Mouse (Mus musculus): ENCODE data around the gene 4930452B06Rik.

- TF ChIP-seq CTCF (IDR thresholded peaks at IDR 0.05; ENCODE audit: low read depth) (no peak), EP300 (optimal IDR thresholded peaks at IDR 0.05) (no peak)
Measured at GRCm38 (mm10) chr14:8403310-8403709, 262.7 kb downstream of the 4930452B06Rik start.
